Mouse (Mus musculus) kidney, adult 2 months (tissue): Measurements from ENCODE around the gene Sparcl1.

Experiments
- CTCF ChIP-seq: fragments of 200-500 bp; conservative IDR thresholded peaks from 2 replicates; pipeline ENCODE4 v1.5.1; 2011; ENCODE audit warnings: low read depth, mild to moderate bottlenecking, control low read depth, low read length, moderate library complexity, mixed read lengths; ENCODE audit not compliant: insufficient read depth, insufficient read length
- POLR2A ChIP-seq: fragments of 200-500 bp; IDR thresholded peaks from one replicate; pipeline ENCODE4 v1.6.1; 2011; ENCODE audit warnings: low read depth, low read length, control low read depth

DNA sequence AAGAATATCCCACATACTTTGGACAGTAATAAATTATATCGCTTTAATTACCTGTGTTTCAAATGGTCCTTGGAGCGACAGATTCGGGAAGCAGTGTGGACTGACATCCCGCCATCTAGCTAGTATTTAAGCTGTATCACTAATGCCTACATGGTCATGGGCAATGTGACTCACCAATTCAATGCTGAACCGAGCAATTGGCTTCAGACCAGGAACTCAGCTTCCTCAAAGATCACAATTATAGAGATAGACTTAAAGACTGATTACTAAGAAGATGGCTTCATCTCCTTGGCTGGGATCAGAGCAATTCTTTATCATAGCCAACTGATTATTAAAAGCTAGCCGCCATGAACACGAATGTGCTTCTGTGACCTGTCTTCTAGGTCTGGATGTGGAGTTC lies 36.0 kb downstream of the Sparcl1 start, which contains the start of gene Gm17660:
- no peak for TF ChIP-seq POLR2A
- no peak for TF ChIP-seq CTCF
